Mouse (Mus musculus): ENCODE measurements around the gene Gcc2. TPM values are rescaled to one million over a fixed set of nuclear protein-coding genes. Genes with fewer than 3 reads are reported as not detected.

The Gcc2 gene
- polyA plus RNA-seq, 1 experiment: 22.5 TPM

GRCm38 (mm10) chr10:58211213-58211612, 44.1 kb upstream of the Gcc2 start:
- Histone ChIP-seq H3K9ac (ENCODE audit: low read depth, poor library complexity, severe bottlenecking) (no peak overlapping the region), H3K4me3 (ENCODE audit: low read depth, low read length) (no peak overlapping the region), H3K27me3 (ENCODE audit: control insufficient read depth, insufficient read depth, low read length, poor library complexity, severe bottlenecking) (peaks cover 1% of the 10 kb centered on the region; the same call in 1 of the 2 replicates), H3K4me1 (ENCODE audit: control insufficient read depth, insufficient read depth, low read length) (no peaks in the 10 kb centered on the region), H3K9me3 (replicated peaks; ENCODE audit: control insufficient read depth, insufficient read depth, low read length, poor library complexity, severe bottlenecking) (peaks cover 8% of the 10 kb centered on the region), H3K36me3 (ENCODE audit: control insufficient read depth, insufficient read depth, low read length, poor library complexity, severe bottlenecking) (no peaks in the 10 kb centered on the region), H3K27ac (ENCODE audit: insufficient read depth, low read length) (no peak overlapping the region)
- TF ChIP-seq EP300 (IDR thresholded peaks at IDR 0.05; ENCODE audit: insufficient read depth, low read depth, low read length) (no peak), POLR2A (IDR thresholded peaks at IDR 0.05; ENCODE audit: insufficient read depth, low read length) (no peak), CTCF (IDR thresholded peaks at IDR 0.05; ENCODE audit: low read depth, low read length) (no peak)

GRCm38 (mm10) chr10:58212230-58212629, 43.1 kb upstream of the Gcc2 start:
- TF ChIP-seq EP300 (IDR thresholded peaks at IDR 0.05; ENCODE audit: insufficient read depth, low read depth, low read length) (no peak), CTCF (IDR thresholded peaks at IDR 0.05; ENCODE audit: low read depth, low read length) (no peak), POLR2A (IDR thresholded peaks at IDR 0.05; ENCODE audit: insufficient read depth, low read length) (no peak)
- no peak overlapping the region for H3K4me3 ChIP-seq (ENCODE audit: low read depth, low read length)
- H3K9me3 ChIP-seq (replicated peaks; ENCODE audit: control insufficient read depth, insufficient read depth, low read length, poor library complexity, severe bottlenecking): peaks cover 3% of the 10 kb centered on the region; the same call in 1 of the 2 replicates
- no peaks in the 10 kb centered on the region for H3K4me1 ChIP-seq (ENCODE audit: control insufficient read depth, insufficient read depth, low read length)
- no peaks in the 10 kb centered on the region for H3K36me3 ChIP-seq (ENCODE audit: control insufficient read depth, insufficient read depth, low read length, poor library complexity, severe bottlenecking)
- H3K9ac ChIP-seq (ENCODE audit: low read depth, poor library complexity, severe bottlenecking): no peak overlapping the region
- H3K27ac ChIP-seq (ENCODE audit: insufficient read depth, low read length): no peak overlapping the region
- H3K27me3 ChIP-seq (ENCODE audit: control insufficient read depth, insufficient read depth, low read length, poor library complexity, severe bottlenecking): no peaks in the 10 kb centered on the region

DNA sequence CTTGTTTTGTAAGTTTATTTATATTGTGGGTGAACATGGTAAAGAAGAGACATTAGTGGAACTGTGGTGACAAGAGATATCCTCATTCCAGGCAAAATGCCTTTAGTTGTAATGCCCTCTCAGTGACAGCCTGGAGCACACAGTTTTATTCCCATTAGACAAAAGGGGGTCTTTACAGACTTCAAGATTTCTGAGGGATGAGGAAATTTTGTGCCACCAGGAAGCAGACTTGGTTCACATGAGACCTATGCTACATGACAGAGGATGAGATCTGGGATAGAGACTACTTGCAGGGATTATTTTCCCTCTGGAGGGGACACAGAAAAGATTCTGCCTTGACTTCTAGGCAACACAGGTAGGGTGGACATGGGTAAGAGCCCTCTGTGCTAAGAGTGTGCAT, 40.8 kb upstream of the Gcc2 start:
- Histone ChIP-seq H3K9me3 (replicated peaks; ENCODE audit: control insufficient read depth, insufficient read depth, low read length, poor library complexity, severe bottlenecking) (peaks cover 2% of the 10 kb centered on the region; the same call in 1 of the 2 replicates), H3K27me3 (ENCODE audit: control insufficient read depth, insufficient read depth, low read length, poor library complexity, severe bottlenecking) (no peaks in the 10 kb centered on the region), H3K4me1 (ENCODE audit: control insufficient read depth, insufficient read depth, low read length) (no peaks in the 10 kb centered on the region), H3K27ac (ENCODE audit: insufficient read depth, low read length) (no peak overlapping the region), H3K4me3 (ENCODE audit: low read depth, low read length) (no peak overlapping the region), H3K9ac (ENCODE audit: low read depth, poor library complexity, severe bottlenecking) (no peak overlapping the region), H3K36me3 (ENCODE audit: control insufficient read depth, insufficient read depth, low read length, poor library complexity, severe bottlenecking) (no peaks in the 10 kb centered on the region)
- no peak for TF ChIP-seq EP300 (IDR thresholded peaks at IDR 0.05; ENCODE audit: insufficient read depth, low read depth, low read length)
- TF ChIP-seq CTCF (IDR thresholded peaks at IDR 0.05; ENCODE audit: low read depth, low read length): no peak
- no peak for TF ChIP-seq POLR2A (IDR thresholded peaks at IDR 0.05; ENCODE audit: insufficient read depth, low read length)

DNA sequence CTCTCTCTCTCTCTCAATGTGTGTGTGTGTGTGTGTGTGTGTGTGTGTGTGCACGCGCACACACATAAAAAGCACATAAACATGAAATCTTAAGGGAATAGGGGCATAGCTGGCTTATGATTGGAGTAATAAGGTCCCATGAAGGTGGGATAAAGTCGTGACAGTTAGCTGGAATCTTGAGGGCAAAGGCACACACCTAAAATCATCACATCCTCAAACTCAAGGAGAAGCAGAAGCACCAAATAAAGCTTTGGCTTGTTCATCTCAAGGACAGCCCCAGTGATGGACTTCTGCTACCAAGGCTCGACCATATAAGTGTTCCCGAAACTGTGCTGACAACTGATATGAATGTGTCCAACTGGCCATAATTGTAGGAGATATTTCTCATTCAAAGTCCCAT, 40.4 kb upstream of the Gcc2 start:
- Histone ChIP-seq H3K4me3 (ENCODE audit: low read depth, low read length) (no peak overlapping the region), H3K4me1 (ENCODE audit: control insufficient read depth, insufficient read depth, low read length) (no peaks in the 10 kb centered on the region), H3K27ac (ENCODE audit: insufficient read depth, low read length) (no peak overlapping the region), H3K27me3 (ENCODE audit: control insufficient read depth, insufficient read depth, low read length, poor library complexity, severe bottlenecking) (no peaks in the 10 kb centered on the region), H3K9ac (ENCODE audit: low read depth, poor library complexity, severe bottlenecking) (no peak overlapping the region), H3K36me3 (ENCODE audit: control insufficient read depth, insufficient read depth, low read length, poor library complexity, severe bottlenecking) (no peaks in the 10 kb centered on the region), H3K9me3 (replicated peaks; ENCODE audit: control insufficient read depth, insufficient read depth, low read length, poor library complexity, severe bottlenecking) (peaks cover 2% of the 10 kb centered on the region; the same call in 1 of the 2 replicates)
- TF ChIP-seq CTCF (IDR thresholded peaks at IDR 0.05; ENCODE audit: low read depth, low read length): no peak
- TF ChIP-seq EP300 (IDR thresholded peaks at IDR 0.05; ENCODE audit: insufficient read depth, low read depth, low read length): no peak
- no peak for TF ChIP-seq POLR2A (IDR thresholded peaks at IDR 0.05; ENCODE audit: insufficient read depth, low read length)

DNA sequence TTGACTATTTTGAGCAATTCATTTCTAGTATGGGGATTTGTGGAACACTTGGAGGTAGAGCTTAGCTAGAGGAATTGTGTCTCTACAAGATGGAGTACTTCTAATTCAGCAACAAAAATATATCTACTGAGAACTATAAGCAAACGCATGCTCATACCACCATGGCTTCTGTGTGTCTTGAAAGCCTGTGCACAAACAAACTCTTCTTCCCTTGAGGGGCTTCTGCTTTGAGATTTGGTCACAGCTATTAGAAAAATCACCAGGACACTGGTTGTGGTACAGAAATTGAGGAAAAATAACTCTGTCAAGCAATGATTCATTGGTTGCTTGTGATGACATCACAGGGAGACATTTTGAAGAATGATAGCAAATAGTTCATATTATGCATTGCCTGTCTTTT, 39.9 kb upstream of the Gcc2 start:
- no peaks in the 10 kb centered on the region for H3K4me1 ChIP-seq (ENCODE audit: control insufficient read depth, insufficient read depth, low read length)
- peaks cover 2% of the 10 kb centered on the region; the same call in 1 of the 2 replicates for H3K9me3 ChIP-seq (replicated peaks; ENCODE audit: control insufficient read depth, insufficient read depth, low read length, poor library complexity, severe bottlenecking)
- no peaks in the 10 kb centered on the region for H3K27me3 ChIP-seq (ENCODE audit: control insufficient read depth, insufficient read depth, low read length, poor library complexity, severe bottlenecking)
- H3K4me3 ChIP-seq (ENCODE audit: low read depth, low read length): no peak overlapping the region
- no peak for TF ChIP-seq CTCF (IDR thresholded peaks at IDR 0.05; ENCODE audit: low read depth, low read length)
- no peak for TF ChIP-seq EP300 (IDR thresholded peaks at IDR 0.05; ENCODE audit: insufficient read depth, low read depth, low read length)
- H3K9ac ChIP-seq (ENCODE audit: low read depth, poor library complexity, severe bottlenecking): no peak overlapping the region
- no peak overlapping the region for H3K27ac ChIP-seq (ENCODE audit: insufficient read depth, low read length)
- no peaks in the 10 kb centered on the region for H3K36me3 ChIP-seq (ENCODE audit: control insufficient read depth, insufficient read depth, low read length, poor library complexity, severe bottlenecking)

GRCm38 (mm10) chr10:58217366-58217765, 37.9 kb upstream of the Gcc2 start:
- Histone ChIP-seq H3K4me3 (ENCODE audit: low read depth, low read length) (no peak overlapping the region), H3K27ac (ENCODE audit: insufficient read depth, low read length) (no peak overlapping the region), H3K9me3 (replicated peaks; ENCODE audit: control insufficient read depth, insufficient read depth, low read length, poor library complexity, severe bottlenecking) (peaks cover 2% of the 10 kb centered on the region; the same call in 1 of the 2 replicates), H3K36me3 (ENCODE audit: control insufficient read depth, insufficient read depth, low read length, poor library complexity, severe bottlenecking) (no peaks in the 10 kb centered on the region), H3K27me3 (ENCODE audit: control insufficient read depth, insufficient read depth, low read length, poor library complexity, severe bottlenecking) (no peaks in the 10 kb centered on the region), H3K4me1 (ENCODE audit: control insufficient read depth, insufficient read depth, low read length) (no peaks in the 10 kb centered on the region), H3K9ac (ENCODE audit: low read depth, poor library complexity, severe bottlenecking) (no peak overlapping the region)
- no peak for TF ChIP-seq POLR2A (IDR thresholded peaks at IDR 0.05; ENCODE audit: insufficient read depth, low read length)
- no peak for TF ChIP-seq EP300 (IDR thresholded peaks at IDR 0.05; ENCODE audit: insufficient read depth, low read depth, low read length)
- TF ChIP-seq CTCF (IDR thresholded peaks at IDR 0.05; ENCODE audit: low read depth, low read length): no peak
